14 mouse cellular contexts compared by ENCODE assay signal in genomic region chr5:18502831-18503230, GRCm38 (mm10).
DNase-seq lines count a peak whose midpoint lies in the region; ATAC-seq lines count a peak whose summit lies in the region.
"Had no signal": no experiment of that assay in that cellular context is flagged by ENCODE, and none has a peak within 500 bp of the region (broad histone marks: within the 10 kb centered on the region; RNA-seq: fewer than 3 reads in every experiment).

No protein-coding gene starts in this region.

- no peaks in the 10 kb centered on the region for H3K27me3 ChIP-seq in kidney, embryonic 14.5 days (ENCODE audit: control insufficient read depth, insufficient read depth, low read length)

- H3K4me2 ChIP-seq in kidney, embryonic 14.5 days (replicated peaks; ENCODE audit: low read depth, low read length) = no peak overlapping the region

- ATAC-seq in frontal cortex, adult (ENCODE audit: low TSS enrichment) = peak; percentile 50
- peak; percentile 66; the same call in 1 of the 2 replicates for ATAC-seq in kidney, embryonic 14.5 days (ENCODE audit: low FRiP score, low TSS enrichment)
- ATAC-seq: activated CD4-positive, CD25-positive, alpha-beta regulatory T cell, adult 4 months had no signal

- 24% methylated on average over 12 of the region's 12 CpGs for WGBS in kidney, embryonic 14.5 days

- no peak for DNase-seq in frontal cortex, postnatal 10 days (ENCODE audit: low spot score in 2 of 2)
- DNase-seq in urinary bladder, adult 18-20 months (ENCODE audit: low spot score in 2 of 2) = peak; percentile 3 to 18
- no peak for DNase-seq in urinary bladder, postnatal 10 days (ENCODE audit: low spot score)
- DNase-seq in yolk sac, embryonic 10.5 days (ENCODE audit: low spot score) = peak; percentile 19
- DNase-seq in adrenal gland, postnatal 10 days = no peak
- no peak for DNase-seq in heart, adult 9 months (ENCODE audit: low spot score in 2 of 2)
- DNase-seq: B cell, adult 2 months; cerebellum, adult 9-11 months; right cerebral cortex, postnatal 4 days had no signal

- no peak overlapping the region for H3K9ac ChIP-seq in kidney, embryonic 14.5 days (ENCODE audit: low read depth, low read length)
- H3K9ac ChIP-seq: liver, embryonic 14.5 days had no signal

- no peaks in the 10 kb centered on the region for H3K4me1 ChIP-seq in kidney, embryonic 14.5 days (ENCODE audit: control insufficient read depth, insufficient read depth, low read length)

- no peak overlapping the region for H3K27ac ChIP-seq in kidney, embryonic 14.5 days (ENCODE audit: low read depth, low read length)
- H3K27ac ChIP-seq: liver, embryonic 14.5 days had no signal

- H3K36me3 ChIP-seq in kidney, embryonic 14.5 days (ENCODE audit: control insufficient read depth, insufficient read depth, low read length) = no peaks in the 10 kb centered on the region

- no peaks in the 10 kb centered on the region for H3K9me3 ChIP-seq in kidney, embryonic 14.5 days (ENCODE audit: control insufficient read depth, low read length)

- H3K4me3 ChIP-seq in kidney, embryonic 14.5 days (ENCODE audit: low read length) = no peak overlapping the region
- H3K4me3 ChIP-seq: myocyte had no signal

Comparison
In these comparisons a context has a peak if more than half of its experiments do, and no peak if none do; other contexts are left out.
1. DNase-seq: peak in urinary bladder, adult 18-20 months (2 of 2) and yolk sac, embryonic 10.5 days (single experiment); none in frontal cortex, postnatal 10 days (0 of 2), urinary bladder, postnatal 10 days (single experiment), adrenal gland, postnatal 10 days (single experiment) and heart, adult 9 months (0 of 2).